Mouse (Mus musculus): ENCODE results near the gene Spaar.

DNA sequence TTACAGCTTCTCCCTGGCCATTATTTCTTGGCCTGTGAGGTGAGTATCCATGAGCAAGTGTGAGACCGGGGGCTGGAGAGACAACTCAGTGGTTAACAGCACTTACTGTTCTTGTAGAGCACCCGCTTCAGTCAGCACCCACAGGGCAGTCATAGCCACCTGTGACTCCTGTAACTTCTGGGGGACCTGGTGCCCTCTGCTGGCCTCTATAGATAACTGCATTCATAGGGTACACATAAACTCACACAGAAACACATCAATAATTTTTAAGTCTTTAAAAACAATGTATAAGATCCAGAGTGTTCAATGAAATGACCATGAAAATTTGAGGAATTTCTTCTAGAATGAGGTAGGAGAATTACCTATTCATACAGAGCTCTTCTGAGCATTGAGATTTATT lies 39.5 kb downstream of the Spaar start:
- TF ChIP-seq MAFK (IDR thresholded peaks at IDR 0.05; ENCODE audit: insufficient read depth, low read depth, low read length): no peak
- TF ChIP-seq CHD2 (IDR thresholded peaks at IDR 0.05; ENCODE audit: low read depth, low read length): no peak
- TF ChIP-seq ZC3H11A (IDR thresholded peaks at IDR 0.05; ENCODE audit: borderline replicate concordance, low read depth, low read length): no peak
- TF ChIP-seq HCFC1 (IDR thresholded peaks at IDR 0.05; ENCODE audit: borderline replicate concordance, insufficient read depth, low read length): no peak
- TF ChIP-seq ZNF384 (IDR thresholded peaks at IDR 0.05; ENCODE audit: low read depth, low read length): no peak

All from ES-E14 (cell line).